ENCODE assay signal across 12 mouse cellular contexts in genomic region chr8:77803147-77803903, GRCm38 (mm10).
DNase-seq lines count a peak whose midpoint lies in the region; ATAC-seq lines count a peak whose summit lies in the region.
"Had no signal": no experiment of that assay in that cellular context is flagged by ENCODE, and none has a peak within 500 bp of the region (broad histone marks: within the 10 kb centered on the region; RNA-seq: fewer than 3 reads in every experiment).

No protein-coding gene starts in this region.

- H3K36me3 ChIP-seq in heart, embryonic 11.5 days (ENCODE audit: control insufficient read depth, insufficient read depth, low read length) = no peaks in the 10 kb centered on the region
- H3K36me3 ChIP-seq in heart, embryonic 16.5 days (ENCODE audit: control insufficient read depth, insufficient read depth) = no peaks in the 10 kb centered on the region
- H3K36me3 ChIP-seq in stomach, embryonic 14.5 days (ENCODE audit: control insufficient read depth, insufficient read depth, low read length) = no peaks in the 10 kb centered on the region
- H3K36me3 ChIP-seq: heart, embryonic 13.5 days had no signal

- H3K27me3 ChIP-seq in heart, embryonic 11.5 days (ENCODE audit: control insufficient read depth, insufficient read depth, low read length) = no peaks in the 10 kb centered on the region
- no peaks in the 10 kb centered on the region for H3K27me3 ChIP-seq in heart, embryonic 16.5 days (ENCODE audit: control insufficient read depth, insufficient read depth, low read length)
- no peaks in the 10 kb centered on the region for H3K27me3 ChIP-seq in stomach, embryonic 14.5 days (ENCODE audit: control insufficient read depth, insufficient read depth, low read length)
- H3K27me3 ChIP-seq: heart, embryonic 13.5 days; megakaryocyte, embryonic 14.5 days had no signal

- 68% methylated on average over 9 of the region's 9 CpGs for WGBS in heart, embryonic 11.5 days (ENCODE audit: insufficient replicate concordance)
- WGBS in heart, embryonic 16.5 days = 70% methylated on average over 9 of the region's 9 CpGs
- 57% methylated on average over 9 of the region's 9 CpGs for WGBS in stomach, embryonic 14.5 days

- no peak overlapping the region for H3K9ac ChIP-seq in heart, embryonic 11.5 days (ENCODE audit: low read depth, low read length)
- H3K9ac ChIP-seq in heart, embryonic 16.5 days (ENCODE audit: low read length) = no peak overlapping the region
- H3K9ac ChIP-seq in stomach, embryonic 14.5 days (replicated peaks; ENCODE audit: low read depth, low read length) = no peak overlapping the region
- H3K9ac ChIP-seq: heart, embryonic 13.5 days had no signal

- no peak overlapping the region for H3K4me2 ChIP-seq in heart, embryonic 11.5 days
- no peak overlapping the region for H3K4me2 ChIP-seq in heart, embryonic 16.5 days (ENCODE audit: low read depth, low read length)
- H3K4me2 ChIP-seq in stomach, embryonic 14.5 days (replicated peaks; ENCODE audit: low read depth, low read length) = no peak overlapping the region
- H3K4me2 ChIP-seq: heart, embryonic 13.5 days had no signal

- no peaks in the 10 kb centered on the region for H3K9me3 ChIP-seq in heart, embryonic 11.5 days (replicated peaks; ENCODE audit: control insufficient read depth, low read length)
- H3K9me3 ChIP-seq in heart, embryonic 16.5 days (replicated peaks; ENCODE audit: control insufficient read depth, low read length) = no peaks in the 10 kb centered on the region
- no peaks in the 10 kb centered on the region for H3K9me3 ChIP-seq in stomach, embryonic 14.5 days (ENCODE audit: control insufficient read depth, low read depth, low read length)
- H3K9me3 ChIP-seq: heart, embryonic 13.5 days had no signal

- no peak overlapping the region for H3K27ac ChIP-seq in heart, embryonic 11.5 days (ENCODE audit: low read depth, low read length)
- no peak overlapping the region for H3K27ac ChIP-seq in heart, embryonic 16.5 days (ENCODE audit: low read length)
- H3K27ac ChIP-seq in stomach, embryonic 14.5 days (ENCODE audit: low read length) = peak overlapping the region; percentile 75
- H3K27ac ChIP-seq: heart, embryonic 13.5 days had no signal

- DNase-seq in heart, adult 8-10 months (ENCODE audit: low spot score) = peak; percentile 44
- DNase-seq in kidney, postnatal 36 days = peak; percentile 17
- no peak for DNase-seq in frontal cortex, postnatal 36 days (ENCODE audit: low spot score in 2 of 2)
- DNase-seq in left cerebral cortex, adult 18-20 months (ENCODE audit: low spot score in 2 of 2) = no peak
- DNase-seq in urinary bladder, postnatal 10 days (ENCODE audit: low spot score) = no peak
- DNase-seq: cerebellum, adult 11 months had no signal

- ATAC-seq in heart, embryonic 11.5 days (replicated peaks; ENCODE audit: insufficient number of reproducible peaks, low FRiP score, low TSS enrichment) = no peak
- peak; percentile 32; the same call in 1 of the 2 replicates for ATAC-seq in heart, embryonic 16.5 days (replicated peaks; ENCODE audit: extremely low read depth, insufficient read depth, low FRiP score)
- ATAC-seq in stomach, embryonic 14.5 days (ENCODE audit: insufficient number of reproducible peaks, insufficient read depth, low FRiP score, low read depth) = peak; percentile 88

- H3K4me3 ChIP-seq in heart, embryonic 11.5 days (ENCODE audit: low read depth, low read length) = no peak overlapping the region
- no peak overlapping the region for H3K4me3 ChIP-seq in heart, embryonic 16.5 days (ENCODE audit: low read length)
- no peak overlapping the region for H3K4me3 ChIP-seq in stomach, embryonic 14.5 days (ENCODE audit: low read depth, low read length)
- H3K4me3 ChIP-seq: erythroblast, embryonic 14.5 days; heart, embryonic 13.5 days; megakaryocyte, embryonic 14.5 days had no signal

- 0 out of 2 replicates have a peak, but pooled peaks cover 3% of the 10 kb centered on the region for H3K4me1 ChIP-seq in heart, embryonic 11.5 days (ENCODE audit: control insufficient read depth, insufficient read depth, low read length)
- H3K4me1 ChIP-seq in heart, embryonic 16.5 days (ENCODE audit: control insufficient read depth, insufficient read depth, low read length) = peaks cover 6% of the 10 kb centered on the region
- peaks cover 8% of the 10 kb centered on the region; the same call in 1 of the 2 replicates for H3K4me1 ChIP-seq in stomach, embryonic 14.5 days (ENCODE audit: control insufficient read depth, insufficient read depth, low read length)
- H3K4me1 ChIP-seq: megakaryocyte, embryonic 14.5 days had no signal

Comparison
In these comparisons a context has a peak if more than half of its experiments do, and no peak if none do; other contexts are left out.
1. DNase-seq: peak in heart, adult 8-10 months (single experiment) and kidney, postnatal 36 days (2 of 2); none in frontal cortex, postnatal 36 days (0 of 2), left cerebral cortex, adult 18-20 months (0 of 2) and urinary bladder, postnatal 10 days (single experiment).